Mouse (Mus musculus) G1E (cell line): ENCODE measurements around the gene Serpini2.

Source experiments
- CTCF ChIP-seq: IDR thresholded peaks from 2 replicates; pipeline ENCODE4 v1.5.1; 2012; ENCODE audit warnings: low read depth, low read length, inconsistent platforms, mixed read lengths
- GATA1 ChIP-seq: IDR thresholded peaks from 2 replicates; pipeline ENCODE4 v1.6.1; 2012; ENCODE audit warnings: borderline replicate concordance, low read length, inconsistent platforms, mixed read lengths
- POLR2AphosphoS5 ChIP-seq: IDR thresholded peaks from 2 replicates; pipeline ENCODE4 v1.6.1; 2012; ENCODE audit warnings: low read depth, low read length, inconsistent platforms; ENCODE audit not compliant: insufficient replicate concordance
- TAL1 ChIP-seq: conservative IDR thresholded peaks from 2 replicates; pipeline ENCODE4 v1.6.1; 2012; ENCODE audit warnings: low read depth, low read length, inconsistent platforms, mixed read lengths

DNA sequence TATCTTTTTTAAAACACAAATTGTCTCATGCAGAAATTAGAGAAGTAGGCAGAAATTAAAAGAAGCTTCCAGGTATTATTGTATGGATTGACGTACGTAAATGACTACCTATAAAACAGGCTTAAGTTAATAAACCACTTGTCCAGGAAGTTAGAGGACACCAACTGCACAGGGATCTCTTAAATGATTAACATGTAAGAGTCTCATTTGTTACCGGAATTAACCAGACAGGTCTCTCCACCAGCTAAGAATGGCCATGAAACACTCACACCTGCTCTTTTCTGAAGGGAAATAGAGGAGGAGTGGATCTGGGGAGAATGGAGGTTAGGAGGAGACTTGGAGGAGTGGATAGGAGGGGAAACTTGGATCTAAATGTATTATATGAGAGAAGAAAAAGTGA is 35.7 kb upstream of the Serpini2 start:
- TF ChIP-seq TAL1, result no peak
- no peak for TF ChIP-seq CTCF
- TF ChIP-seq POLR2AphosphoS5, result no peak
- TF ChIP-seq GATA1, result no peak
